Mouse (Mus musculus): ENCODE results near the gene Gm45521. TPM values are rescaled to one million over a fixed set of nuclear protein-coding genes. Genes with fewer than 3 reads are reported as not detected.
A peak's percentile ranks its signal among the peaks of the same experiment; 100 is the strongest.

Gene Gm45521
- polyA plus RNA-seq, 1 experiment from 2014 or later, result not detected

DNA sequence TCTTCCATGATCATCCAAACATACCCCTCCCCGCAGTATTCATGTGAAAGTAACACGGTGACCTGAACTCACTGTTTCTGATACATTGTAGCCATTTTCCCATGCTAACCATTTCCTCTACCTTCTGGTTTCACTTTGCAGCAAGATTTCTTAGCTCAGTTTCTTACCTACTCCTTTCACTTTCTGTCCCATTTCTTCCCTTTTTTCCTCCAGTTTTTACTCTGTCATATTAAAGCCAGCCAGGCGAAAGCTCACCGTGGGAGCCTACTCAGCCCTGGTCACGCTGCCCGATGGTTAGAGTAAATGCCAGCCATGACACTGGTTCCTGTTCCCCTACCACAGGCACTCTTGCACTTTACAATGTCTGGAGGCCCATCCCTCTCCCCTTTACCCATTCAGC, 29.8 kb downstream of the Gm45521 start:
- no peak overlapping the region for H3K4me2 ChIP-seq
- H3K9me3 ChIP-seq (replicated peaks), result no peaks in the 10 kb centered on the region
- WGBS, result 95% methylated on average over 6 of the region's 6 CpGs
- no peak overlapping the region for H3K9ac ChIP-seq
- no peak overlapping the region for H3K27ac ChIP-seq
- H3K36me3 ChIP-seq (ENCODE audit: poor library complexity, severe bottlenecking), result no peaks in the 10 kb centered on the region
- H3K4me3 ChIP-seq, result no peak overlapping the region
- H3K4me1 ChIP-seq, result no peaks in the 10 kb centered on the region
- no peak for ATAC-seq
- no peaks in the 10 kb centered on the region for H3K27me3 ChIP-seq

DNA sequence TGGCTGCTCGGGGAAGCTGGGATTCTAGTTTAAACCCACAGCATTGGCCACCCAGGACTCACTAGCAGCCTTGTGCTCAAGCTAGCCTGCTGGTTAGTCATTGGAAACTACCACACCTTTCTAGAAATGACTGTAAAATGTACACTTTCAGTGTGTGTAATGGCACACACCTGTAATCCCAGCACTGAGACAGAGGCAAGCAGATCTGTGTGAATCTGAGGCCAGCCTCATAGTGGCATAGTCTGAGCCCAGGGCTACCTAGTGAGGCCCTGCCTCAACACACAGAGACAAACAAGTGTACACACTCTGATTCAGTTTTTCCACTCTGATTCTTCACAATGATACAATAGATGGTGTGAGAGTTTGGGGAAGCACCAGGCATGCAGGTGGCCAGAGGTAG, 32.3 kb downstream of the Gm45521 start:
- no peak overlapping the region for H3K4me2 ChIP-seq
- no peak overlapping the region for H3K27ac ChIP-seq
- ATAC-seq, result no peak
- 55% methylated on average over 1 of the region's 1 CpGs for WGBS
- H3K9me3 ChIP-seq (replicated peaks), result no peaks in the 10 kb centered on the region
- H3K36me3 ChIP-seq (ENCODE audit: poor library complexity, severe bottlenecking), result no peaks in the 10 kb centered on the region
- no peaks in the 10 kb centered on the region for H3K4me1 ChIP-seq
- H3K4me3 ChIP-seq, result no peak overlapping the region
- no peaks in the 10 kb centered on the region for H3K27me3 ChIP-seq
- no peak overlapping the region for H3K9ac ChIP-seq

DNA sequence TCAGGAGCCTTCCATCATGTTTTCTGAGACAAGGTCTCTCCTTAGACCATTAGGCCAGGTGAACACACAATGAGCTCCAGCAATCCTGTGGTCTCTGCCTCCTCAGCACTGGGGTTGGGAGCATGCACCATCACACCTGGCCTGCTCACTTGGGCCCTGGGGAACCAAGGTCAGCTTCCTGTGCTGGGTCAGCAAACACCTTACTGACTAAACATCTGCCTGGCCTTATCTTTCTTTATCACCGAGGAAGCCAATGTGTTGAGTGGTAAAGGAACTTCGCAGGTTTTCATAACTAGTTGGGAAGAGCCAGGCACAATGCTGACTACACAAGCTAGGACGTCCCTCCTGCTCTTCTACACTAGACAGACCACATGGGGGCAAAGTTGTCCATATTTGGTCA, 32.9 kb downstream of the Gm45521 start:
- H3K27ac ChIP-seq, result no peak overlapping the region
- ATAC-seq, result no peak
- WGBS, result 89% methylated on average over 3 of the region's 3 CpGs

DNA sequence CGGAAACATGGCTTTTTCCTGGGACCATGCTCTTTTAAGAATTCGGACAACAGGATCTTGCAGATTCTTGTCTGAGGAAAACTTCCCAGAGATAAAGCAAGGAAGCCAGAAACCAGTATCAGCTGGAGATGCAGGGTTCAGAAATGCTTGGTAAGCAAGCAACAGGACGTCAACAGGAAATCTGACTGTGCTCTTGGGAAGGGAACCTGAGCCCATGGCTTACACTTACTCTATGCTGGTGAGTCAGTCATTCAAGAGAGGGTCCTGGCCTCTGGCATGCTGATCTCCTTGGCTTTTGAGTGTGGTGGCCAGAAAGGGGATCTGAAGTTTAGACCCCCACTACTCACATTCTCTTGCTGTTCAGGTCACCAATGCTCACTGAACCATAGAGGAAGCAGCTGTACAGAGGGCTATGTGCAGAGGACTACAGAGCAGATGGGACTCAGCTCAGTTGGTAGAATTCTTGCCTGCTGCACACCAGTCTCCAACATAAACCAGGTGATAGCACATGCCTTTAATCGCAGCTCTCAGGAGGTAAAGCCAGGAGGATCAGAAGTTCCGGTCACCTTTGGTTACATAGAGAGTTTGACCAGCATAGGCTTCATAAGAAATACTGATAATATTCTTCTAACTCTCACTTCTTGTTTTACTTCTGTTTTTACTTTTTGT, 34.2 kb downstream of the Gm45521 start:
- Histone ChIP-seq H3K27me3 (no peaks in the 10 kb centered on the region), H3K4me2 (no peak overlapping the region), H3K9me3 (replicated peaks) (no peaks in the 10 kb centered on the region), H3K4me3 (no peak overlapping the region), H3K36me3 (ENCODE audit: poor library complexity, severe bottlenecking) (no peaks in the 10 kb centered on the region), H3K4me1 (no peaks in the 10 kb centered on the region), H3K27ac (no peak overlapping the region), H3K9ac (no peak overlapping the region)
- WGBS, result 83% methylated on average over 5 of the region's 5 CpGs
- no peak for ATAC-seq

More for the DNA sequence above, 32.9 kb downstream of the Gm45521 start:
- Histone ChIP-seq H3K36me3 (ENCODE audit: poor library complexity, severe bottlenecking) (no peaks in the 10 kb centered on the region), H3K27me3 (no peaks in the 10 kb centered on the region), H3K4me3 (no peak overlapping the region), H3K4me2 (no peak overlapping the region), H3K9me3 (replicated peaks) (no peaks in the 10 kb centered on the region), H3K4me1 (no peaks in the 10 kb centered on the region), H3K9ac (no peak overlapping the region)

DNA sequence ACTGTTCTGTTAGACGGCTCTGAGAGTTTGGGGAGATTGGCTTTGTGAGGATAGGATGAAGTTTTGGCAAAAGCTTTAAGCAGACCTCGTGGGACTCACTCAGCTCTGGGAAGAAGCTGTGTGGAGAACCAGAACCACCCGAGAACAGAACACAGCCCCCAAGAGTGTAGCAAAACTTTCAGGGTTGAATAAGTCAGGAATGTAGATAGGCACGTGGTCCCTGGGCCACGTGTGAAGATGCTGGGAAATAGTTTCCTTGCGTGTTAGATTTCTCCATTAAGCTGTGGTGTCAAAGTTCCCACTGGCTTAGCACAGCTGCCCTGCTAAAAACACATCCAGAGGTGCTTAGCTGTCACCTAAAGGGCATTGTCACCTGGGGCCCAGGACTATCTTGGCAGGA, 35.1 kb downstream of the Gm45521 start:
- Histone ChIP-seq H3K4me2 (no peak overlapping the region), H3K27ac (no peak overlapping the region), H3K4me1 (0 out of 2 replicates have a peak, but pooled peaks cover 4% of the 10 kb centered on the region), H3K36me3 (ENCODE audit: poor library complexity, severe bottlenecking) (no peaks in the 10 kb centered on the region), H3K4me3 (no peak overlapping the region), H3K9me3 (replicated peaks) (no peaks in the 10 kb centered on the region), H3K27me3 (no peaks in the 10 kb centered on the region), H3K9ac (no peak overlapping the region)
- 82% methylated on average over 6 of the region's 6 CpGs for WGBS
- ATAC-seq, result no peak

DNA sequence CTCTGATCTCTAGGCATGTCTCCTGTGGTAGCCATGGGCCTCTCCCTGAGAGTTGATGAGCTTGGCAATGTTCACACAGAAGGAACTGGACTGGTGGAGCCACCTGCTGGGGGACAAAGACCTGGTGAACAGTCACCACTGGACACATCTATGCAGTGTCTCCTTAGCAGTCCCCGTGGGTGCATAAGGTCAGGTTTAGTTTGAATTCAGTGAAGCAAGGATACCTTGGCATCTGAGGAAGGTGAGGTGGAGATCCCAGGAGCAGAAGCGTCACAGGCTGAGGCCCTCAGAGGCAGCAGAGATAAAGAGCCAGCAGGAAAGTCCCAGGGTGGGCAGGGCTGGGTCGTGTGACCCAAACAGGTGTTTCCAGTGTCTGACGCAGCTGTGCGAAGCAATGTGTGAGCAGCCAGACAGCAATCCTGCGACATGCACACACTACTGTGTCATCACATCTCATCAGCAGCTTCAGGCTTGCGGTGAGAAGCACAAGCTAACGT, 37.2 kb downstream of the Gm45521 start, which contains the start of gene Dnase1l3:
Gene Dnase1l3 (minus strand): TSS at position 303 of the 497 bp plus-strand sequence.
- Histone ChIP-seq H3K36me3 (ENCODE audit: poor library complexity, severe bottlenecking) (no peaks in the 10 kb centered on the region), H3K4me1 (0 out of 2 replicates have a peak, but pooled peaks cover 7% of the 10 kb centered on the region), H3K9ac (no peak within 1 kb of the TSS), H3K4me3 (no peak within 1 kb of the TSS), H3K4me2 (no peak within 1 kb of the TSS), H3K27ac (no peak within 1 kb of the TSS), H3K27me3 (peaks cover 6% of the 10 kb centered on the region), H3K9me3 (replicated peaks) (no peaks in the 10 kb centered on the region)
- ATAC-seq, result no peak
- WGBS, result 77% methylated on average over 8 of the region's 8 CpGs

DNA sequence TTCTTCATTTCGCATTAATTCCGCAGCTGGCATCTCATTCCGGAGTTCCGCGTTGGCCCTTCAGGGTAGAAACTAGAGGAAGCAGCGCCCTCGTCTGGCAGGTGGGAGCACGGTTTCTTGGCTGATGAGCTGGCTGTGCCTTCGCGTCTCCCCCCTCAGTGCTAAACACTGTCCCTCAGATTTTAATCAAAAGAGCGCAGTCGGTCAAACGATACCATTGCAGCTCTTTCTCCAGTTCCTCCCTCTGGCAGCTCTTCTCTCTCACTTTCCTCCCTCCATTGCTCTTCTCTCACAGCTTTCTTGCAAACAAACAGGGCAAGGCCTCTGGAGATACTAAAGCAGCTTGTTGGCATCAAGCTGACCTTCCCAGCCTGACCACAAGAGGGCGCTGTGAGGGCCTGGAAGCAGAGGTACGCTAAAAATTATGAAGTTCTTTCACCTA, 40.2 kb downstream of the Gm45521 start:
- H3K36me3 ChIP-seq (ENCODE audit: poor library complexity, severe bottlenecking), result no peaks in the 10 kb centered on the region
- H3K4me3 ChIP-seq, result 0 out of 2 replicates have a peak overlapping the region, but pooled peaks have one; percentile 7
- no peak overlapping the region for H3K27ac ChIP-seq
- H3K4me1 ChIP-seq, result peaks cover 7% of the 10 kb centered on the region; the same call in 1 of the 2 replicates
- under 1% methylated on average over 15 of the region's 15 CpGs for WGBS
- peaks cover 33% of the 10 kb centered on the region for H3K27me3 ChIP-seq
- H3K4me2 ChIP-seq, result peak overlapping the region; percentile 47
- ATAC-seq, result peak; percentile 66; the same call in 1 of the 2 replicates
- no peak overlapping the region for H3K9ac ChIP-seq
- no peaks in the 10 kb centered on the region for H3K9me3 ChIP-seq (replicated peaks)

DNA sequence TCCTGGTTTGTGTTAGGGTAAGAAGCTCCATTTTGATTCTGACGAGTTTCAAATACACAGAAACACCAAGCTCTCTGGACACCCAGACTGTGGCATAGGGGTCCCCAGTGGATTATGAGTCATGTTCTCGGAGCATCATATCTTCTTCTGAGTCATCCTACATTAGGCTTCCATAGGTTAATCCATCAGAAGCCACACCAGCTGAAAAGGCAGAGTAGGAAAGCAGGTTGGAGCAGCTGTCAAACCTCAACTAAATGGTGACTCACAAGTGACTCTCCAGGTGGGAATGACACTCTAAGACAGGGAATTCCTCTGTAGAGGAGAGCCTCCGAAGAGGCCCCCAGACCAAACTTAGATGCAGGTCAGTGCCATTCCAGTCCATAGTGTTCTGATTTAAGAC, 41.9 kb downstream of the Gm45521 start:
- no peak overlapping the region for H3K4me3 ChIP-seq
- no peaks in the 10 kb centered on the region for H3K9me3 ChIP-seq (replicated peaks)
- peaks cover 34% of the 10 kb centered on the region for H3K27me3 ChIP-seq
- no peak overlapping the region for H3K27ac ChIP-seq
- no peak overlapping the region for H3K4me2 ChIP-seq
- 85% methylated on average over 3 of the region's 3 CpGs for WGBS
- no peak for ATAC-seq
- no peaks in the 10 kb centered on the region for H3K36me3 ChIP-seq (ENCODE audit: poor library complexity, severe bottlenecking)
- no peak overlapping the region for H3K9ac ChIP-seq
- H3K4me1 ChIP-seq, result peaks cover 17% of the 10 kb centered on the region

DNA sequence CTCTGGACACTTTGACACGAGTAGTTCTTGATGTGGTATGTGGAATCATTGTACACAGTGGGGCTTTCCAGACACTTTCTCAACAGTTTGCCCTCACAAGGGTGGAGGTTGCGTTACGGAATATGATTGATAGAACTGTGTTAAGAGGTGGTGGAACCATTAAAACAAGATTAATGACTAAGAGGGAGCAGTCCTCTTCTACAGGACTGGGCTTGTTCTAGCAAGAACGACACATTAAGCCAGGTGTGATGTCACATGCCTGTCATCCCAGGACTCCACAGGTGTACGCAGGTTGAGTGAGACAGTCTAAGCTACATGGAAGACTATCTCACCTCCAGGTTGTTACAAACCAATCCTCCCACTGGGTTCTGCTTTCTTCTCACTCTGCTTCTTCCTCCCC, 42.3 kb downstream of the Gm45521 start:
- no peak overlapping the region for H3K4me2 ChIP-seq
- no peaks in the 10 kb centered on the region for H3K9me3 ChIP-seq (replicated peaks)
- peaks cover 21% of the 10 kb centered on the region for H3K4me1 ChIP-seq
- H3K27ac ChIP-seq, result no peak overlapping the region
- no peaks in the 10 kb centered on the region for H3K36me3 ChIP-seq (ENCODE audit: poor library complexity, severe bottlenecking)
- H3K27me3 ChIP-seq, result peaks cover 34% of the 10 kb centered on the region
- H3K9ac ChIP-seq, result no peak overlapping the region
- no peak for ATAC-seq
- no peak overlapping the region for H3K4me3 ChIP-seq
- WGBS, result 86% methylated on average over 5 of the region's 5 CpGs

DNA sequence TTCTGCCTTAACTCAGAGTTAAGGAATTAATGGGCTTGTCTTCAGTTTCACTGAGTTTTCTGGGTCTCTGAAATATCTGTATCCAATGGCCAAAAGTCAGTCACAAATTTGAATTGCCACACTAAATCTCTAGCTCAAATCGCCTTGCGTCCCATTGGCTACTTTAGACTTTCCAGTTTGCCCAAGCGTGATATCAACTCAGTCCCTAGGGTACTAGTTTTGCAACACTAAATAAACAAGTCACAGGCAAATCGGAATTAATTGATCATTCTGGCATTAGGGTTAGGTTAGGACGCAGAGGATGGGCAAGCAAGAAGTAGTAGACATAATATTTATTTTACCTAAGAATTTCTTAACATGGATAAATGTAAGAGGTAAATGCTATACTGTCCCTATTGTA, 43.2 kb downstream of the Gm45521 start:
- Histone ChIP-seq H3K9ac (no peak overlapping the region), H3K36me3 (ENCODE audit: poor library complexity, severe bottlenecking) (no peaks in the 10 kb centered on the region), H3K27me3 (peaks cover 34% of the 10 kb centered on the region), H3K4me1 (peaks cover 23% of the 10 kb centered on the region), H3K4me3 (no peak overlapping the region), H3K4me2 (no peak overlapping the region), H3K9me3 (replicated peaks) (no peaks in the 10 kb centered on the region), H3K27ac (no peak overlapping the region)
- 87% methylated on average over 5 of the region's 5 CpGs for WGBS
- ATAC-seq, result no peak

DNA sequence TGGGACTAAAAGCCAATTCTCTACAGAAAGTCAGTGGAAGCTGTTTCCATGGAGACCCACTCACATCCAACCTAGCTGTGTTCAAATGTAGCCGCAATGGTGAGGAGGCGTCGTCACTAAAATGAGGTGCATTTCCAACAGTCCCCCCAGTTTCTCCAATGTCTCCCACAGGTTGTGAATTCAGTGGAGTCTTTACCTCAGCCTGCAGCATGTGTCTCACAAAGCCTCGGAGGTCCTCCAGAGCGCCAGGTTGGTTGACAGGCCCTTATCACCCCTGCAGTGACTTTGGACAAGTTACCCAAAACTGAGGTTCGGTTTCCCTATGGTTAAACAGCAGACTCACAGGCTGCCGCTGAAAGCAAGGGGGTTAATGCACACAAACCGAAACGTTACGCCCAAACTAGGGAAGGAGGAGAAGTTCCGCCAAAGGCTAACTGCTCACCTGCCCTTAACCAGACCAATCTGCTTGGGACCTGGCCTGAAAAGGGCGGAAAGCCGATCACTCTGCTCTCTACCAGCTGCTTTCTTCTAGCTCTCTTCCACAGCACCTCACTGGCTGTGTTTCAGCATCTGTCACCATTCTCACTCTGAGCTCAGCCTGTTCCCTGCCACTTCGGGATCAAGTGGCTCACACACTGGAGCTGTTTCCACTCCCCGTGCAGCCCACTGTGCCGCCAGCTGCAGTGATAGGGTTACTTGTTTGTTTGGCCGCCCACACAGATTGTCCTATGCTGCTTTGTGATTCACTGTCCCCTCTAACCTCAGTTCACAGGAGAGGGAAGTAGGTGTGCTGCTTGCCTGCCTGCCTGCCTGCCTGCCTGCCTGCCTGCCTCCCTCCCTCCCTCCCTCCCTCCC, 44.0 kb downstream of the Gm45521 start:
- H3K9ac ChIP-seq, result no peak overlapping the region
- peaks cover 23% of the 10 kb centered on the region for H3K4me1 ChIP-seq
- peaks cover 34% of the 10 kb centered on the region for H3K27me3 ChIP-seq
- WGBS, result 28% methylated on average over 17 of the region's 17 CpGs
- no peak overlapping the region for H3K4me3 ChIP-seq
- no peak overlapping the region for H3K4me2 ChIP-seq
- no peak for ATAC-seq
- no peaks in the 10 kb centered on the region for H3K36me3 ChIP-seq (ENCODE audit: poor library complexity, severe bottlenecking)
- H3K27ac ChIP-seq, result no peak overlapping the region
- H3K9me3 ChIP-seq (replicated peaks), result no peaks in the 10 kb centered on the region

DNA sequence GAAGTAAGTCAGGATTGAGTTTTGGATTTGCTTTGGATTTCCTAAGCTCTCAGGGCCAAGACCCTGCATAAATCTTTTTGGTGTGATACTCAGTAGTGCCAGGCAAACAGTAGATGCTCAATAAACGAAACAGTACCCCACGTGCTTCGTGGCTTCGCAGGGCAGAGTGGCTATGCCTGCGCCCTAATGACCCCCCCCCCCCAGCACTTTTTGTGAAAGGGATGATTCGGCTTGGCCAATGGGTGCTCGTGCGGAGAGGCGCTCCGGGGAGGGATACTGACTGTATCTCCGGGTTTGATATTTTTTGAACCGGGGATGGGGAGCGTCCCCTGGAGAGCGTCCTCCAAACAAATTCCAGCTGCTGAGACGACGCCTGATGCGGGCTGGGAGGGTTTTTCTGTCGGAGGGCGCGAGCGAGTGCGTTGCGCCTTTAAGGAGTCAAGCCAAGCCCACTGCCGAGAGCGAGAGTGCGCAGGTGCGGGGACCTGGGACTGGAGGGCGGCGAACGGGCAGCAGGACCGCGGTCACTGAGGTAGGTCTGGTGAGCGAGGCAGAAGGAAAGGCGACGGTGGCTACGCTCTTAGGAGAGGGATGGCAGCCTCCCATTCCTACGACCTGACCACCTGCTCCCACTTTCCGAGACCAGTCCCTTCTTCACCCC, 45.5 kb downstream of the Gm45521 start, which contains the start of gene Abhd6:
Gene Abhd6 (plus strand): TSS at position 471 of the 661 bp plus-strand sequence.
- ATAC-seq, result peak; percentile 91
- Histone ChIP-seq H3K27ac (peak within 1 kb of the TSS; percentile 74), H3K4me2 (peak within 1 kb of the TSS; percentile 64), H3K36me3 (ENCODE audit: poor library complexity, severe bottlenecking) (no peaks in the 10 kb centered on the region), H3K4me3 (peak within 1 kb of the TSS; percentile 68), H3K4me1 (peaks cover 16% of the 10 kb centered on the region), H3K27me3 (peaks cover 34% of the 10 kb centered on the region), H3K9me3 (replicated peaks) (no peaks in the 10 kb centered on the region), H3K9ac (peak within 1 kb of the TSS; percentile 70)
- 1% methylated on average over 37 of the region's 38 CpGs for WGBS

All from forebrain, embryonic 13.5 days (tissue).